Mouse (Mus musculus) bone marrow, adult 2 months (tissue): ENCODE data around the gene Ercc1.
A peak's percentile ranks its signal among the peaks of the same experiment; 100 is the strongest.

Source experiments
- CTCF ChIP-seq: fragments of 200-500 bp; IDR thresholded peaks from 2 replicates; pipeline ENCODE4 v1.5.1; 2011; ENCODE audit warnings: low read length, control low read depth; ENCODE audit not compliant: control insufficient read depth, insufficient read depth
- POLR2A ChIP-seq: fragments of 200-500 bp; IDR thresholded peaks from 2 replicates; pipeline ENCODE4 v1.6.1; 2011; ENCODE audit warnings: low read depth, mild to moderate bottlenecking, control low read depth, low read length, borderline replicate concordance; ENCODE audit not compliant: control insufficient read depth

DNA sequence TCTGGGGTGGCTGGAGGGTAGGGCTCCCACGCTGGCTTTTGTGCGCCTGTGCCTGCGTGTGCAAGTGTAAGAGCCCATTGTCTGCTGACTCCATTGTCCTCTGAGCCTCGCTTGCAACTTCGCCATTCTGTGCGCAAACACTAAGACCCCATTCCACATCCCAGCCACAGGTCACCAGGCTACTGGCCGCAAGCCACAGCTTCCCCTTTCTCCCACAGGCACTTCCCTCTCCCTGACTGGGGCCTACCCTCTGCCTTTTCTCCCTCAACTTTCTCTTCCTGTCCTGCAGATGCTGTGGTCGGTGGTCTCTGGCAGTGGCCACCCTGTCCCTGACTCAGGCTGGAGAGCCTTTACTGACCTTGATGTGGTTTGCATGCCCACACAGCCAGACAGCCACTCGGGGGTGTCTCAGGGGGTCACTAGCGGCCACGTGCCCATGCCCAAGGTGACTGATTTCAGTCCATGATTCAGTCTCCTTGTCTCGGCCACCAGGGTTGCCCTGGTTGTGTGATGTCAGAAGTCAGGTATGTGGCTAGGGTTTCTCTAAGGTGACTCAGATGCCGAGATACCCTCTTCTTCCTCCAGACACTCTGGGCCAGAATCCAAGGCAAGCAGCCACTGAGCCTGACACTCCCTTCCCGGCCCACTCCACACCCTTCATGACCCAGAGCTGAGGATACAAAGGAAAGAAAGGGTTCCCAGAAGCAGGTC is 28.0 kb upstream of the Ercc1 start:
- TF ChIP-seq CTCF (no peak), POLR2A (peak; percentile 31; the same call in 1 of the 2 replicates)
